Mouse (Mus musculus) heart, embryonic 13.5 days (tissue): ENCODE measurements around the gene Tacc2. TPM values are rescaled to one million over a fixed set of nuclear protein-coding genes. Genes with fewer than 3 reads are reported as not detected.

Experiments
- ATAC-seq: fragments of 200-750 bp; cut with Nextera tagmentation; 2 replicates; pipeline ENCODE4 v1.8.0; 2017; ENCODE audit warnings: moderate TSS enrichment; ENCODE audit not compliant: insufficient number of reproducible peaks, low FRiP score, low TSS enrichment; ENCODE audit errors: extremely low read depth
- H3K27ac ChIP-seq: fragments of 300-500 bp; sonication (generic); replicated peaks from 2 replicates; pipeline ENCODE4 v1.5.1; 2015; ENCODE audit warnings: moderate library complexity, mild to moderate bottlenecking, inconsistent platforms
- H3K27me3 ChIP-seq: fragments of 300-500 bp; sonication (generic); replicated peaks from 2 replicates; pipeline ENCODE4 v1.6.1; 2015; ENCODE audit warnings: mild to moderate bottlenecking, inconsistent platforms
- H3K36me3 ChIP-seq: fragments of 300-500 bp; sonication (generic); 2 replicates; pipeline ENCODE4 v1.6.1; 2015; ENCODE audit warnings: mild to moderate bottlenecking, inconsistent platforms
- H3K4me1 ChIP-seq: fragments of 300-500 bp; sonication (generic); 2 replicates; pipeline ENCODE4 v1.6.1; 2015; ENCODE audit warnings: inconsistent platforms
- H3K4me2 ChIP-seq: fragments of 300-500 bp; sonication (generic); 2 replicates; pipeline ENCODE4 v1.6.1; 2015; ENCODE audit warnings: inconsistent platforms, mild to moderate bottlenecking, moderate library complexity
- H3K4me3 ChIP-seq: fragments of 300-500 bp; sonication (generic); 2 replicates; pipeline ENCODE4 v1.5.1; 2015; ENCODE audit warnings: moderate library complexity, mild to moderate bottlenecking, inconsistent platforms
- H3K9ac ChIP-seq: fragments of 300-500 bp; sonication (generic); 2 replicates; pipeline ENCODE4 v1.6.1; 2015; ENCODE audit warnings: inconsistent platforms, mild to moderate bottlenecking, moderate library complexity
- H3K9me3 ChIP-seq: fragments of 300-500 bp; sonication (generic); 2 replicates; pipeline ENCODE4 v1.6.1; 2016; ENCODE audit warnings: inconsistent platforms
- WGBS: fragments of 180-500 bp; shearing (Covaris S2); methylation state at CpG from one replicate; pipeline ENCODE4 v1.1.7; 2015; ENCODE audit warnings: mixed read lengths; 5-methylcytosine and 5-hydroxymethylcytosine counted together
- polyA plus RNA-seq: library from polyadenylated mRNA; unstranded; fragments of >200 nt; fragmentation: Nextera tagmentation; extraction: Ambion mirVana; gene quantifications from 2 replicates; pipeline ENCODE4 v1.2.1, GENCODE M21; 2015

Gene Tacc2
- polyA plus RNA-seq, 1 experiment from 2014 or later = 42.5 TPM

DNA sequence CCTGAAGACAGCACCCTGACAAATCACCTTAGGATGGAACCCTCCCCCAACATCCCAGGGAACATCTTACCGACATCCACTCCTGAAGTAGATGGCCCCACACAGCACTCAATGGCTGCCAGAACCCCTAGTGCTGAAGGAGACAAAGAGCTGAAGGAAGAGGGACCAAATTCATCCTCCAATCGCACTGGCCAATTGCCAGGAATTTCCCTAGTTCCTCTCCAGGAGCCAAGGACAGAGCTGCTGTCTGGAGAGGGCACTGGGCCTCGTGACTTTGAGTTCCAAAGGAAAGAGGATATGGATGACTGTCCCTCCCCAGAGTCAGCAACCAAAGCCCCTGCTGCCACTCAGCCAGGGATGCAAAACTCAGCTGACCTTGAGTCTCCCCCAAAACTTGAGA is 44.7 kb downstream of the Tacc2 start:
- H3K9me3 ChIP-seq = no peaks in the 10 kb centered on the region
- no peak overlapping the region for H3K9ac ChIP-seq

DNA sequence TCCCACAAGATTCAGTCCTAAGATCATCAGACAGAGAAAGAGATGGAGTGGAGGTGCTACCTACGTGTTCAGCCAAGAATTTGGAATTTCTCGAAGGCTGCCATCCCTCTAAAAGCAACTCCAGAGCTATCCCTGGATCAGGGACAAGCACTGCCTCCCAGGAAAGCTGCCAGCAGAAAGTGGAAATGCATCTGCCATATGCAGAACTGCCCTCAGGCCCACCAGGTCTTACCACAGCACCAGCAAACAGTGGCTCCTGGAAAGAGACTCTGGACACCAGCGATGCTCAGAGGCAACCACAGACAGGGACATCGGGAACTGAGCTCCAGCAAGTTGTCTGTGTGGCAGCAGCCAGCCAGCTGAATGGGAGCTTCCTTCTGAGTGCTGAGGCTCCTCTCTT is 45.1 kb downstream of the Tacc2 start:
- H3K27me3 ChIP-seq = peaks cover 17% of the 10 kb centered on the region
- WGBS = 71% methylated on average over 4 of the region's 4 CpGs
- H3K9me3 ChIP-seq = no peaks in the 10 kb centered on the region

More for the DNA sequence above, 44.7 kb downstream of the Tacc2 start:
- 36% methylated on average over 3 of the region's 3 CpGs for WGBS
- Histone ChIP-seq H3K27ac (no peak overlapping the region), H3K4me2 (no peak overlapping the region), H3K36me3 (no peaks in the 10 kb centered on the region), H3K27me3 (peaks cover 18% of the 10 kb centered on the region), H3K4me3 (no peak overlapping the region), H3K4me1 (peaks cover 25% of the 10 kb centered on the region)
- ATAC-seq = peak; percentile 40; the same call in 1 of the 2 replicates

DNA sequence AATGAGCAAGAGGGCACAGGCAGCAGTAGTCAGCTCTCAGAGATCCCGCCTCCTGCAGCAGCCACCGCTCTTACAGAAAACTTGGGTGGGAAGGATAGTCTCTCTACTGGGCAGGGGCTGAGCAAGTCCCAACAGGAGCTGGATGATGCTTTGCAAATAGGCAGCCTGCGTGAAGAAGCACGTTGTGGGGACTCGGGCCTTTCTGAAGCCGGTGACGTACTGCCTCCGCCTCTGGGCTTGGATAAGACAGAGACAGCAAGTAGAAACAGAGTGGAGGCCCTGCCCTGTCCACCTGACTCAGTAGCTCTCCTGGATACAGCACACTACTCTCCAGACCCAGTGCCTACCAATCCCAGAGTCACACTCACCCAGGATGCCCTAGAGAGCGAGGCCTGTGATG is 47.1 kb downstream of the Tacc2 start:
- Histone ChIP-seq H3K27me3 (peaks cover 12% of the 10 kb centered on the region), H3K4me2 (no peak overlapping the region), H3K9ac (no peak overlapping the region), H3K4me3 (no peak overlapping the region), H3K9me3 (no peaks in the 10 kb centered on the region), H3K36me3 (no peaks in the 10 kb centered on the region), H3K27ac (0 out of 2 replicates have a peak overlapping the region, but pooled peaks have one; percentile 12), H3K4me1 (peaks cover 40% of the 10 kb centered on the region)
- WGBS = 85% methylated on average over 9 of the region's 9 CpGs
- no peak for ATAC-seq

More for the DNA sequence above, 45.1 kb downstream of the Tacc2 start:
- Histone ChIP-seq H3K4me1 (peaks cover 25% of the 10 kb centered on the region), H3K9ac (no peak overlapping the region), H3K27ac (no peak overlapping the region), H3K4me2 (no peak overlapping the region), H3K4me3 (no peak overlapping the region), H3K36me3 (no peaks in the 10 kb centered on the region)
- no peak for ATAC-seq

DNA sequence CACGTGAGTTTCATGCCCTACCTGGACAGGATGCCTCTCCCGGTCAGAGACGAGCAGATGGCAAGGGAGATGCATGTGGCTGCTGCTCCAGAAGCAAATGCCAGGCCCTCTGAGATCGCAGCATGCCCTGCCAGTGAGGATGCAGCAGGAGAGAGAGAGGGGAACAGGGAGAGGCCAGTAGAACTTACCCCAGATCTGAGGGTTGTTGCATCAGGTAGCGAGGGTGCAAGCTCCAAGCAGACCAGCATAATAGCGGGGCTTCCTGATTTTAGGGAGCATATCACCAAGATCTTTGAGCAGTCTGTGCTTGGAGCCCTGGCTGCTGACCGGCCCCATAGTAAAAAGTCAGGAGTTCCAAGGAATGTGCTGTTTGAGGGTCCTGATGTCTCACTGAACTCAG is 48.1 kb downstream of the Tacc2 start:
- no peaks in the 10 kb centered on the region for H3K36me3 ChIP-seq
- ATAC-seq = no peak
- 72% methylated on average over 7 of the region's 7 CpGs for WGBS
- H3K27me3 ChIP-seq = peaks cover 12% of the 10 kb centered on the region
- H3K4me3 ChIP-seq = no peak overlapping the region
- no peak overlapping the region; the same call in 1 of the 2 replicates for H3K4me2 ChIP-seq
- H3K27ac ChIP-seq = no peak overlapping the region
- H3K9me3 ChIP-seq = no peaks in the 10 kb centered on the region
- peaks cover 43% of the 10 kb centered on the region for H3K4me1 ChIP-seq
- 0 out of 2 replicates have a peak overlapping the region, but pooled peaks have one; percentile 52 for H3K9ac ChIP-seq

DNA sequence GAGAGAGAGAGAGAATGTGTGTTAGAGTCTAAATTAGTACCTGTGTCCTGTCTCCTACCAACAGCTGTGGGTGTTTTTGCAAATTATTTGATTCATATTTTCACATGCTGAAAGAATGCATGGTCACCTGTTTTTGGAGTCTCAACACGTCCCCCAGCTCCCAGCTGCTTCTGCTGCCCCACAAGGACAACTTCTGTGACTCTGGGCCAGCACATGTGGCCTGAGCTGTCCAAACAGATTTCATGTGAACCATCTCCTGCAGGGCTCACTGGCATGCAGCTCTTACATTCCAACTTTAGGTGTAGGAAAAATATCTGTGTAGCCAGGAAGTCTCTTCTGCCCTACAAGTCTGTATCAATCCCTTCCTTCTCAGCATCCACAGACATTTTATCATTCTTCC is 51.4 kb downstream of the Tacc2 start:
- H3K27ac ChIP-seq = peak overlapping the region; percentile 80
- H3K9ac ChIP-seq = 0 out of 2 replicates have a peak overlapping the region, but pooled peaks have one; percentile 14
- H3K27me3 ChIP-seq = peaks cover 12% of the 10 kb centered on the region
- H3K4me1 ChIP-seq = peaks cover 48% of the 10 kb centered on the region
- WGBS = 13% methylated on average over 1 of the region's 1 CpGs
- no peak overlapping the region for H3K4me3 ChIP-seq
- no peak overlapping the region for H3K4me2 ChIP-seq
- no peaks in the 10 kb centered on the region for H3K9me3 ChIP-seq
- H3K36me3 ChIP-seq = no peaks in the 10 kb centered on the region
- 0 out of 2 replicates have a peak, but pooled peaks have one; percentile 17 for ATAC-seq

DNA sequence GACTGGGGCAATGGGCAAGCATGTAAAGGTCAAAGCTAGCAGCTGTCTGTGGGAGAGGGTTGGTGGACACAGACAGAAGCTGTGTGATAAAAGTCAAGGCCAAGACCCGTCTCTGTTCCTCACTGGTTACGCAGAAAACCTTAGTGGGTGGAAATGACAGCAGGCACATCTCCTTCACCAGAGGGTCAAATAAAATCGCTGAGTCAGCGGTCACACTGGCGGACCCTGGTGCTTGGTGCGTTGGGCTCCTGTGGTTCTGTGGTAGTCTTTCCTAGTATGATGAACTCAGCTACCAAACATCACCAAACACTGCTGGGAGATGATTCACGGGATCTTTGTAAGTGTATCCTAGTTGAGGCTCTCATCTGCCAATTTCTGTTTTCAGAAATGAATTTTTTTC is 52.8 kb downstream of the Tacc2 start:
- Histone ChIP-seq H3K4me2 (no peak overlapping the region), H3K9me3 (no peaks in the 10 kb centered on the region), H3K4me1 (peaks cover 56% of the 10 kb centered on the region), H3K27ac (no peak overlapping the region), H3K9ac (no peak overlapping the region), H3K4me3 (no peak overlapping the region), H3K27me3 (0 out of 2 replicates have a peak, but pooled peaks cover 5% of the 10 kb centered on the region), H3K36me3 (no peaks in the 10 kb centered on the region)
- 84% methylated on average over 7 of the region's 7 CpGs for WGBS
- no peak for ATAC-seq

DNA sequence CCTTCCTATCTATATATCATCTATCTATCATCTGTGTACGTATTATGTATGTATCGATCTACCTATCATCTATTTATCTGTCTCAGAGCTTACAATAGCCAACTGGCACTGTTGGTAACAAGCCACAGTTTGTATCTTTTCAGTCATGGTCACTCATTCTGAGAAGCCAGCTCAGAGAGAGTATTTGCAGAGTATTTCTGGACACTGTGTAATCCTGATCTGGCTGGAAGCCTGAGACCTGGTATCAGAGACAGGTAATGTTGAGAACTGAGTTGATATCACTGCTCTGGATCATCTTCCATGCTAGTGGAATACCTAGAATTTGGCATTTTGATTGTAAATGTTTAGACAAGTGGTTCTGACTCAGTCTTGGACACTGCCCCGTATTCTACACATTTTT is 53.7 kb downstream of the Tacc2 start:
- 86% methylated on average over 3 of the region's 3 CpGs for WGBS
- no peak overlapping the region for H3K4me2 ChIP-seq
- no peaks in the 10 kb centered on the region for H3K36me3 ChIP-seq
- no peak for ATAC-seq
- no peaks in the 10 kb centered on the region for H3K27me3 ChIP-seq
- no peaks in the 10 kb centered on the region for H3K9me3 ChIP-seq
- no peak overlapping the region for H3K27ac ChIP-seq
- H3K4me1 ChIP-seq = peaks cover 58% of the 10 kb centered on the region
- H3K4me3 ChIP-seq = no peak overlapping the region
- no peak overlapping the region for H3K9ac ChIP-seq

DNA sequence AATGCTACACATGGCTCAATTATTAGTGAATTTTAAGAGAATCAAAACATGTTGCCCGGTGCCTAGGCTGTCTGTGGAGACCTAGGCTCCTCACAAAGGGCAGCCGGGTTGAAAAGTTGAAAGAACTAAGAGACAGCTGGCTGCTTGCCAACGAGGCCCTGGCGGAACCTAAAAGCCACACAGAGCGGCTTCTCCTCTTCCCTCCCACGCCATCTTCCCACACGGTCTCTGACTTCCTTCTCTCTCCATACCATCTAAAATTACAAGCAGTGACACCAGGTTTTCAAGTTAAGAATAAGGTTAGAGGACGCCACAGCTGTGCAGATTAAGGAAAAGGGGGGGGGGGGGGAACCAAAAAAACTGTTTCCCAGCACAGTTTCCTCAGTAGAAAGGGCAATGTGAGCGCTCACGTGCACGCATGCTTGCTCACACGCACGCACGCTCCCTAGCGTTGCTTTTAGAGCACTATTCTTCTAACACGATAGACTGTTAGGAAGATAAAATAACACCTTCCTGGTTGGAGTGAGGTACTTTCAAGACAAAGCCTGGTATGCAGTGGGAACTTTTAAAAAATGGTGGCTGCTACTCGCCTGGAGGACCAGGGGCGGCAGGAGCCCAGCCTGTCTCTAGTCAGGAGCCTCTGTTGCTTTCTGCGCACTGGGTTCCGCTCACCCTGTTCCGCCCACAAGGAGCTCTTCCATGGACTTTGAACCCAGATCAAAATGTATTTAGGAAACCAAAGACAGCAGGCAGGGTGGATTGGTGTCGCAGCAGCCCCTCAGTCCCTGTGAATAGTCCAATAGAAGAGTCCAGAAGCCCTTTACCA is 54.5 kb downstream of the Tacc2 start:
- ATAC-seq = no peak

DNA sequence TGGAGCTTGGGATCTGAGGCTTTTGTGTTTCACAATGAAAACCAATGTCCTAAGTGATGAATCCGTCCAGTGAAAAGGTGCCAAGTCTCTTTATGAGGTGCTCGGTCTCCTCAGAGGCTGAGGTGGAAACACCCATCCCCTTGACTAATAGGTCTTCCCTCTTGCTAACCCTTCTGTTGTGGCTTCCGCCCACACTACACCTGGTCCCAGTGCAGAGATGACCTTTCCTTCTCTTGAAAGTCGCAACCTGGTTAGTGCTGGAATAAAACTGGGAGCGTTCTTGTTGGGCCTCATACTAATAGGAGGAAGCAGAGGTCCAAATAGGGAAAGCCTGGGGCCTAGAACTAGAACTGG is 55.1 kb downstream of the Tacc2 start:
- no peaks in the 10 kb centered on the region for H3K36me3 ChIP-seq
- H3K9me3 ChIP-seq = no peaks in the 10 kb centered on the region
- ATAC-seq = no peak
- H3K27ac ChIP-seq = peak overlapping the region; percentile 56; the same call in 1 of the 2 replicates
- no peak overlapping the region for H3K4me2 ChIP-seq
- 89% methylated on average over 5 of the region's 5 CpGs for WGBS
- H3K9ac ChIP-seq = no peak overlapping the region
- peaks cover 59% of the 10 kb centered on the region for H3K4me1 ChIP-seq
- H3K27me3 ChIP-seq = no peaks in the 10 kb centered on the region
- H3K4me3 ChIP-seq = no peak overlapping the region

More for the DNA sequence above, 54.5 kb downstream of the Tacc2 start:
- no peaks in the 10 kb centered on the region for H3K27me3 ChIP-seq
- H3K9ac ChIP-seq = no peak overlapping the region; the same call in 1 of the 2 replicates
- H3K9me3 ChIP-seq = no peaks in the 10 kb centered on the region
- WGBS = 48% methylated on average over 22 of the region's 22 CpGs
- no peak overlapping the region for H3K4me3 ChIP-seq
- no peaks in the 10 kb centered on the region for H3K36me3 ChIP-seq
- H3K27ac ChIP-seq = peak overlapping the region; percentile 56
- peak overlapping the region; percentile 0; the same call in 1 of the 2 replicates for H3K4me2 ChIP-seq
- H3K4me1 ChIP-seq = peaks cover 53% of the 10 kb centered on the region

DNA sequence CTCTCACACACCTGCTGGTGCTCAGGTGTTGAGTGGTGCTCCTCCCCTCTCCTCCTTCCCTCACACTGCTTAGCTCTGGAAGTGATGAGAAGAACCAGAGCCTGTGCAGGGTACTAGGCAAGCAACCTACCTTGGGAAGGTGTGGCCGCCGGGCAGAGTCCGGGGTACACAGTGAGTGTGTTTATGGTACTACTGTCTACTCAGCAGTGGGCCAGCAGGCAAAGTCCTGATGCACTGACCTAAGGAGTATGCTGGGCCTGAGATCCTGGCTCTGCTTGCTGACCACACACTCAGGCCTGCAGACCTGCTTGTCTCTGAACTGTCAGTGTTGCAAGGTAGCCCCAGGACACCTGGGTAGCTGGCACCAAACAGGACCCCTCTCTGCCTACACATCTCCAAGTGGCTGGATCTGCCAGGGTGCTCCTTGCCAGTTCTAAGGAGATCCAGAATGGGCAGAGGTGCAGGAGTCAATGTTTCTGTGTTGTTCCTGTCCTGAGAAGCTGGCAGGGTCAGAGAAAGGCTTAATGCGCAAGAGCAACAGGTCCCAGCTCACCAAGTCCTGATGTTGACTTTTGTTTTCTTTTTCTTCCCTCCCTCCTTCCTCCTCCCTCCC is 57.1 kb downstream of the Tacc2 start:
- H3K4me2 ChIP-seq = no peak overlapping the region
- no peak overlapping the region for H3K9ac ChIP-seq
- H3K4me1 ChIP-seq = peaks cover 55% of the 10 kb centered on the region
- no peak overlapping the region for H3K27ac ChIP-seq
- H3K4me3 ChIP-seq = no peak overlapping the region
- H3K27me3 ChIP-seq = no peaks in the 10 kb centered on the region
- 79% methylated on average over 4 of the region's 4 CpGs for WGBS
- H3K36me3 ChIP-seq = no peaks in the 10 kb centered on the region
- H3K9me3 ChIP-seq = no peaks in the 10 kb centered on the region
- ATAC-seq = no peak

DNA sequence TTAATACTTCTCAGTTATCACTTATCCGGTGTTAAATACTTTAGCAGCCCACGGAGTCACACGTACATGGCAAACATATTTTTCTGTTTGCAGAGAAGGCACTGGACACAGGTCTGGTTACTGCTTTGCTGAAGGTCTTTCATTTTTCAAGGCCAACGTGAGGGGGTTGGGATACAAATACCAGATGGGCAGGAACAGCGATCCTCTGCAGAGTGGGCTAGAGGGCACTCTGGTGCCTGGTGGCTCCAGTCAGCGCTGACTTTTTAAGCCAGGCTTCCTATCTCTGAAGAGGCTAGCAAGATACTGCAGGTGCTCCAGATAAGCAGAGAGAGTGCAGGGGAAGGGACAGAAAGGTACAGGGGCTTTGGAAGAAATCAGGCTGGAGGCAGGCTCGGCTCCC is 58.0 kb downstream of the Tacc2 start:
- Histone ChIP-seq H3K27ac (no peak overlapping the region), H3K27me3 (no peaks in the 10 kb centered on the region), H3K4me1 (peaks cover 52% of the 10 kb centered on the region), H3K36me3 (no peaks in the 10 kb centered on the region), H3K4me2 (no peak overlapping the region), H3K9ac (0 out of 2 replicates have a peak overlapping the region, but pooled peaks have one; percentile 4), H3K4me3 (no peak overlapping the region), H3K9me3 (no peaks in the 10 kb centered on the region)
- WGBS = 25% methylated on average over 7 of the region's 7 CpGs
- ATAC-seq = no peak
